In genomic region chr11:108933835-108934234, GRCm38 (mm10) we compare ENCODE assay signal across 10 mouse cellular contexts. TPM values are rescaled to one million over a fixed set of nuclear protein-coding genes. Genes with fewer than 3 reads are reported as not detected.
DNase-seq lines count a peak whose midpoint lies in the region; ATAC-seq and TF ChIP-seq lines count a peak whose summit lies in the region.
"Had no signal": no experiment of that assay in that cellular context is flagged by ENCODE, and none has a peak within 500 bp of the region (broad histone marks: within the 10 kb centered on the region; RNA-seq: fewer than 3 reads in every experiment).

No protein-coding gene starts in this region.

- peaks cover 19% of the 10 kb centered on the region for H3K36me3 ChIP-seq in forebrain, embryonic 11.5 days (ENCODE audit: control insufficient read depth, insufficient read depth, low read length)
- peaks cover 8% of the 10 kb centered on the region; the same call in 1 of the 2 replicates for H3K36me3 ChIP-seq in forebrain, embryonic 16.5 days (ENCODE audit: control insufficient read depth, insufficient read depth)
- no peaks in the 10 kb centered on the region for H3K36me3 ChIP-seq in heart, postnatal 0 days (replicated peaks; ENCODE audit: control insufficient read depth, insufficient read depth, low read length)
- peaks cover 61% of the 10 kb centered on the region for H3K36me3 ChIP-seq in kidney, embryonic 14.5 days (ENCODE audit: control insufficient read depth, insufficient read depth, low read length)

- TF ChIP-seq EP300 in heart, postnatal 0 days (IDR thresholded peaks at IDR 0.05; ENCODE audit: low read depth), result no peak

- H3K9ac ChIP-seq in forebrain, embryonic 11.5 days (ENCODE audit: low read length), result no peak overlapping the region
- H3K9ac ChIP-seq in forebrain, embryonic 16.5 days (replicated peaks; ENCODE audit: low read depth, low read length), result no peak overlapping the region
- H3K9ac ChIP-seq in heart, postnatal 0 days (replicated peaks; ENCODE audit: low read depth, low read length), result no peak overlapping the region
- H3K9ac ChIP-seq in kidney, embryonic 14.5 days (ENCODE audit: low read depth, low read length), result no peak overlapping the region

- no peak for ATAC-seq in forebrain, embryonic 11.5 days (replicated peaks; ENCODE audit: low FRiP score)
- no peak for ATAC-seq in forebrain, embryonic 16.5 days
- ATAC-seq in heart, postnatal 0 days (ENCODE audit: insufficient read depth, low read depth), result 0 out of 2 replicates have a peak, but pooled peaks have one; percentile 16
- no peak for ATAC-seq in kidney, embryonic 14.5 days (ENCODE audit: low FRiP score, low TSS enrichment)
- no peak for ATAC-seq in erythroblast, adult 5-6 weeks (replicated peaks; ENCODE audit: low FRiP score, poor library complexity, severe bottlenecking)

- no peak overlapping the region for H3K4me3 ChIP-seq in forebrain, embryonic 11.5 days (ENCODE audit: low read depth, low read length)
- no peak overlapping the region for H3K4me3 ChIP-seq in forebrain, embryonic 16.5 days (replicated peaks; ENCODE audit: low read length)
- no peak overlapping the region for H3K4me3 ChIP-seq in heart, postnatal 0 days (ENCODE audit: low read depth, low read length)
- no peak overlapping the region for H3K4me3 ChIP-seq in kidney, embryonic 14.5 days (ENCODE audit: low read length)

- no peak for TF ChIP-seq POLR2A in brain, embryonic 14.5 days (IDR thresholded peaks at IDR 0.05; ENCODE audit: borderline replicate concordance, extremely low read depth, insufficient read depth, insufficient read length, poor library complexity, severe bottlenecking)

- no peak for TF ChIP-seq CTCF in brain, embryonic 14.5 days (IDR thresholded peaks at IDR 0.05; ENCODE audit: borderline replicate concordance, extremely low read depth, insufficient read depth, insufficient read length)
- TF ChIP-seq CTCF in heart, postnatal 0 days (IDR thresholded peaks at IDR 0.05; ENCODE audit: low read depth), result no peak

- no peaks in the 10 kb centered on the region for H3K27me3 ChIP-seq in forebrain, embryonic 11.5 days (ENCODE audit: control insufficient read depth, insufficient read depth, low read length)
- H3K27me3 ChIP-seq in forebrain, embryonic 16.5 days (replicated peaks; ENCODE audit: control insufficient read depth, insufficient read depth, low read length), result no peaks in the 10 kb centered on the region
- no peaks in the 10 kb centered on the region for H3K27me3 ChIP-seq in heart, postnatal 0 days (ENCODE audit: control insufficient read depth, insufficient read depth, low read length)
- H3K27me3 ChIP-seq in kidney, embryonic 14.5 days (ENCODE audit: control insufficient read depth, insufficient read depth, low read length), result no peaks in the 10 kb centered on the region

- H3K27ac ChIP-seq in forebrain, embryonic 11.5 days (ENCODE audit: low read depth, low read length), result 0 out of 2 replicates have a peak overlapping the region, but pooled peaks have one; percentile 81
- no peak overlapping the region; the same call in 1 of the 2 replicates for H3K27ac ChIP-seq in forebrain, embryonic 16.5 days (ENCODE audit: low read length)
- no peak overlapping the region for H3K27ac ChIP-seq in heart, postnatal 0 days (ENCODE audit: low read depth)
- no peak overlapping the region for H3K27ac ChIP-seq in kidney, embryonic 14.5 days (ENCODE audit: low read depth, low read length)

- peaks cover 53% of the 10 kb centered on the region for H3K4me1 ChIP-seq in forebrain, embryonic 11.5 days (replicated peaks; ENCODE audit: control insufficient read depth, insufficient read depth, low read length)
- peaks cover 51% of the 10 kb centered on the region for H3K4me1 ChIP-seq in forebrain, embryonic 16.5 days (replicated peaks; ENCODE audit: control insufficient read depth, insufficient read depth, low read length)
- 0 out of 2 replicates have a peak, but pooled peaks cover 8% of the 10 kb centered on the region for H3K4me1 ChIP-seq in heart, postnatal 0 days (ENCODE audit: control insufficient read depth, insufficient read depth)
- peaks cover 28% of the 10 kb centered on the region for H3K4me1 ChIP-seq in kidney, embryonic 14.5 days (ENCODE audit: control insufficient read depth, insufficient read depth, low read length)

- no peak overlapping the region; the same call in 1 of the 2 replicates for H3K4me2 ChIP-seq in forebrain, embryonic 11.5 days (ENCODE audit: low read depth, low read length, severe bottlenecking)
- no peak overlapping the region for H3K4me2 ChIP-seq in forebrain, embryonic 16.5 days (ENCODE audit: low read length)
- no peak overlapping the region for H3K4me2 ChIP-seq in heart, postnatal 0 days (ENCODE audit: low read depth, low read length)
- H3K4me2 ChIP-seq in kidney, embryonic 14.5 days (replicated peaks; ENCODE audit: low read depth, low read length), result no peak overlapping the region
- H3K4me2 ChIP-seq: liver, embryonic 11.5 days had no signal

- no peaks in the 10 kb centered on the region; the same call in 1 of the 2 replicates for H3K9me3 ChIP-seq in forebrain, embryonic 11.5 days (ENCODE audit: control insufficient read depth, low read length)
- no peaks in the 10 kb centered on the region for H3K9me3 ChIP-seq in forebrain, embryonic 16.5 days (ENCODE audit: control insufficient read depth, low read length)
- no peaks in the 10 kb centered on the region for H3K9me3 ChIP-seq in heart, postnatal 0 days (replicated peaks; ENCODE audit: control insufficient read depth, low read length)
- no peaks in the 10 kb centered on the region for H3K9me3 ChIP-seq in kidney, embryonic 14.5 days (ENCODE audit: control insufficient read depth, low read length)

- 82% methylated on average over 9 of the region's 9 CpGs for WGBS in forebrain, embryonic 11.5 days
- 57% methylated on average over 9 of the region's 9 CpGs for WGBS in forebrain, embryonic 16.5 days
- whole genome bisulfite sequencing in heart, postnatal 0 days, result 55% methylated on average over 9 of the region's 9 CpGs
- WGBS in kidney, embryonic 14.5 days, result 74% methylated on average over 9 of the region's 9 CpGs

- DNase-seq in forebrain, embryonic 11.5 days (ENCODE audit: low spot score), result no peak
- peak; percentile 59 for DNase-seq in brain, embryonic 14.5 days (ENCODE audit: low read depth)
- DNase-seq in heart, postnatal 0 days (ENCODE audit: low spot score), result peak; percentile 18
- DNase-seq in lung, postnatal 36 days, result peak; percentile 76
- DNase-seq in yolk sac, embryonic 10.5 days (ENCODE audit: low spot score), result no peak
- DNase-seq: kidney, postnatal 4 days had no signal

RNA-seq across cellular contexts. Expression of gene Axin2, which starts 13.7 kb away (rescaled TPM):
- polyA plus RNA-seq in forebrain, embryonic 11.5 days (2014; fragmentation: Nextera tagmentation; extraction: Ambion mirVana), result 20.9 and 23.9 TPM in 2 replicates
- 5.9 and 8.4 TPM in 2 replicates for polyA plus RNA-seq in forebrain, embryonic 16.5 days (2015; fragmentation: Nextera tagmentation; extraction: Ambion mirVana)
- polyA plus RNA-seq in brain, embryonic 14.5 days (2012; rRNA removed), result 32.4 and 42.2 TPM in 2 replicates
- total RNA-seq in heart, postnatal 0 days (2014; rRNA removed; ENCODE audit: low replicate concordance), result 2.8 and 8.5 TPM in 2 replicates
- 0.78 and 0.90 TPM in 2 replicates for polyA plus RNA-seq in heart, postnatal 0 days (2015; fragmentation: Nextera tagmentation; extraction: Ambion mirVana)
- polyA plus RNA-seq in kidney, embryonic 14.5 days (2014; fragmentation: Nextera tagmentation; extraction: Ambion mirVana), result 8.0 and 11.5 TPM in 2 replicates
- 0.42 TPM in 1 of 2 replicates, not detected in the other for total RNA-seq in erythroblast, adult 5-6 weeks (2015; ENCODE audit: low replicate concordance)
- total RNA-seq in erythroblast, adult 5-6 weeks (2017; ENCODE audit: low replicate concordance), result 0.51 and 0.84 TPM in 2 replicates

Comparison
In these comparisons a context has a peak if more than half of its experiments do, and no peak if none do; other contexts are left out.
1. DNase-seq: peak in brain, embryonic 14.5 days (single experiment), heart, postnatal 0 days (single experiment) and lung, postnatal 36 days (single experiment); none in forebrain, embryonic 11.5 days (single experiment) and yolk sac, embryonic 10.5 days (single experiment).